Mouse (Mus musculus) kidney, postnatal 10 days (tissue): ENCODE data around the gene Atxn1.

Experiments used
- DNase-seq: peaks from one replicate; pipeline ENCODE4 v3.0.0; 2021; ENCODE audit warnings: mixed read lengths

Atxn1 gene

GRCm38 (mm10) chr13:45891073-45891472 lies 73.7 kb downstream of the Atxn1 start:
- DNase-seq = no peak

GRCm38 (mm10) chr13:45888953-45889749 lies 75.7 kb downstream of the Atxn1 start:
- no peak for DNase-seq

DNA sequence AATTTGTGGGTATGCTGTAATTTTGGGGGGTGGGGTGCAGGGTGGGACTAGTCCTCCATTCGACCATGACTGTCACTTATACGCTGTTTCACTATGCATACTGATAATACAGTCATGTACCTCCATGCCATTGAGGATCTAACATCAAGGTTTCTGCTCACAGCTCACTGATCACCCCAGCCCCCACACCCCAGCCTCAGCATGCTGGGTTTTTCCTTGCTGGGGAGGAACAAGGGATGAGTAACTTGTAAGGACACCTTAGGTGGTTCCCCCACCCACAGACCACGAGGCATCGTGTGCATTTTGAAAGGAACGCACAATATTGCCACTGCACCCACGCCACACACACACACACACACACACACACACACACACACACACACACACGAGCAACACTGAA lies 79.9 kb downstream of the Atxn1 start:
- DNase-seq = no peak

GRCm38 (mm10) chr13:45883791-45884238 lies 81.0 kb downstream of the Atxn1 start:
- no peak for DNase-seq

DNA sequence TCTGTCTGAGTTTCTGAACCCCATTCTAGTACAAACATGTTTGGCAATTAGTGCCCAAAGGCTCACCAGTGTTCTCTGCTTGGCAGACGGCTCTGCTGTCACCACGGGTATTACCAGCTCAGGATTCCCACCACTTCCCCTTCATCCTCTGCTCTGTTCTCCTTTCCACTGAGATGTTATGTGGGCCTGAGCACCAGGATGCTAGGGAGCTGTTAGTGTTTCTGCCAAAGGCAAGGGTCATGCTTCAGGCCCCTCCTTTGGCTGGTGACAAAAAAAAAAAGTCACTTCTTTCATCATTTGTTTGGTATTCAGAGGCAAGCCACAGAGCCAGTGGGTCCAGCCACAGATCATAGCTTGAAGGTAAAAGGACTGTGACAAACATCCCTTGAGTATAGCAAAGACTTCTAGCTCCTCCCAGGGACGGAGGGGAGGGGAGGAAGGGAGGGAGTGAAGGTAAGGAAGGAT lies 81.8 kb downstream of the Atxn1 start:
- no peak for DNase-seq

- DNase-seq = no peak
These were observed 84.3 kb downstream of the Atxn1 start for GRCm38 (mm10) chr13:45880543-45880845.

GRCm38 (mm10) chr13:45879746-45880542 lies 84.9 kb downstream of the Atxn1 start:
- DNase-seq = peak; percentile 71

GRCm38 (mm10) chr13:45876939-45877338 lies 87.9 kb downstream of the Atxn1 start:
- no peak for DNase-seq

GRCm38 (mm10) chr13:45876368-45876760 lies 88.4 kb downstream of the Atxn1 start:
- no peak for DNase-seq

- DNase-seq = no peak
These were observed 89.0 kb downstream of the Atxn1 start for GRCm38 (mm10) chr13:45875686-45876367.

DNA sequence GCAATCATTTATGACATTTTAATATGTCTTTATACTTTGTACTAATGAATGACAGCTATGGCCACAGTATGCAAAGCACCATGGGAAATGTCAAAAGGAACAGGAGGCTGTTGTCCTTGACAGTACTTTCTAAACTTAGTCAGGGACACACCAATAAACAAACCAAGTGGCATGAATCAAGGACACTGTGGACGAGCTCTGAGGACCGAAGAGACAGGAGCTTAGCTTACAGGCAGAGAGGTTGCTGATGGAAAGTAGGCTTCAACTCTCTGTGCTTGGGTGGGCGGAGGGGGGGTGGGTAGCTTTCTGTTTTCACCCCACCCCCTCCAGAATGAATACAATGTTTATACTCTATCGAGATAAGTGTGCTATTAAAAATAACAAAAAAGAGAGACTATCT lies 90.6 kb downstream of the Atxn1 start:
- no peak for DNase-seq

DNA sequence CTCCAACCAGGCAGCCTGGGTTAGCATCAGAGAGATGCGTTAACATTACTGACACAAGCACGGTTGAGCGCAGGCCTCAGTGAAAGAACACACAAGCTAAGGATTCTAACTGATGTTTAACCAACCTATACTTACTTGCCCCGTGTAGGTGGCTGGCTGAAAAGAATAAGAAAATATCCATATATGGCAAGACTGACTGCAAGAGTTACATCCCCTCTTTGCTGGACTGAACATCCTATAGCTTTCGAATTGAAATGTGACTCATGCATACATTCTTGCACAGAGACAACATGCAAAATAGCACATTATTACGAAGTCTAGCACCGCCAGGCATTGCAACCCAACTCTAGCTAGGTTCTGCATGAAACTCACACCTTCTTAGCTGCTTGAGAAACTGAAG lies 91.8 kb downstream of the Atxn1 start:
- DNase-seq = no peak

DNA sequence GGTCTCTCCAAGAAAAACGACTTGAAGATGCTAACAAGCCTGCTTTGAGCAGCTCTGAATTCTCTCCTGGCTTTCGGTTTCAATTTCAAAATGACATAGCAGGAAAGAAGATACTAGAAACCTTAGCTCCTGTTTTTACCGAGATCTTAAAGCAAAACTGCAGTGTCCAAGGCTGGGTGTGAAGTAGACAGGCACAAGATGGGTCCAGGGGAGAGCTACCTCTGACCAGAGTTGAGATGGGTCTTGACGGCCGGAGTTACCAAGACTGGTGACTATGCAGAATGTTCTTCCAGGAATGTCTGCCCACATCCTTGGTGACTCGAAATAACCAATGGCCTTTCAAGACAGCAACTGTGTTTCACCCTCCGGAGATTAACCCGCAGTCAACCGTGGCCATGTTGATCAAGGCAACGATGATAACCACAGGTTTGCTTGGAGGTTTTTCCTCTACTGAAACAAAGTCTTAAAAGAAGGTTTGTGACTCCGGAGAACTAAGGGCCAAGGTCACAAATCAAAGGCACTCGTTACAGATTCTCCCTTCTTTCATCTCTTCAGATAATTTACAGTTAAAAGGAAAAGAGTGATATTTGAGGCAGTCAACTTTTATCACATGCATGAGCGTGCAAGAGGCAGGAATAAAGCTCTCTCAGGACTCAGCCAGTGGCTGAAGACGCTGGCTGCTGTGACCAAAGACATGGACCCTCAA lies 92.6 kb downstream of the Atxn1 start:
- DNase-seq = no peak

GRCm38 (mm10) chr13:45871554-45871953 lies 93.3 kb downstream of the Atxn1 start:
- DNase-seq = peak; percentile 29

DNA sequence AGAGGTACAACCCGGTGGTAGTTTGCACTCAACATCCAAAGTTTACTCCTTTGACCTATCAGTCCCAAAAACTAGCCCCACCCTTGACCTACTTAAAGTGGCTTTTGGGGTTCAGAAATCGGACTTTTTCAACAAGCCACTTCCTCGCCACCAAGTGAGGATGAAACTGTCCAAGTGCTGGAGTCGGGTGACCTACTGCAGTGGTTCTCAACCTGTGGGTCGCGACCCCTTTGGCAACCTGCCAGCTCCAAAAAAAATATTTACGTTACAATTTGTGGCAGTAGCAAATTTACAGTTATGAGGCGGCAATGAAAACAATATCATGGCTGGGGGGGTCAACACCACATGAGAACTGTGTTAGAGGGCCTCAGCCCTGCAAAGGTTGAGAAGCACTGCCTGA lies 95.9 kb downstream of the Atxn1 start:
- DNase-seq = peak; percentile 38

DNA sequence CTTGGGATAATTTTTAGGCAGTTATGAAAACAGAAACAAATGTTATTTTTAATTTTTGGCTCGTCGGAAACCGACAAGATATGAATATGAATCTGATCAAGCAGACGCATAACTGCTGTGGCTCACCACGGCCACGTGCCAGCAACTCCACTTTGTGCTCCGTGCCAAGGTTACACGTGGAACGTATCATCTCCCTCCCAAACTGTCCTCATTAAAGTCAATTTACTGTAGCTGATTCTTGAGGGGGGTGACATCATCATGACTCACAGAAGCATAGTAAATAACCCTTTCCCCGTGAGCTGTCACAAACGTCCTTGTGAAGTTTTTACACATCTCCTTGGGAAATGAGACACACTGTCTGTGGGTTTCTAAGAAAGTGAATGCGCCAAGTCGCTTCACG lies 97.5 kb downstream of the Atxn1 start:
- peak; percentile 70 for DNase-seq

DNA sequence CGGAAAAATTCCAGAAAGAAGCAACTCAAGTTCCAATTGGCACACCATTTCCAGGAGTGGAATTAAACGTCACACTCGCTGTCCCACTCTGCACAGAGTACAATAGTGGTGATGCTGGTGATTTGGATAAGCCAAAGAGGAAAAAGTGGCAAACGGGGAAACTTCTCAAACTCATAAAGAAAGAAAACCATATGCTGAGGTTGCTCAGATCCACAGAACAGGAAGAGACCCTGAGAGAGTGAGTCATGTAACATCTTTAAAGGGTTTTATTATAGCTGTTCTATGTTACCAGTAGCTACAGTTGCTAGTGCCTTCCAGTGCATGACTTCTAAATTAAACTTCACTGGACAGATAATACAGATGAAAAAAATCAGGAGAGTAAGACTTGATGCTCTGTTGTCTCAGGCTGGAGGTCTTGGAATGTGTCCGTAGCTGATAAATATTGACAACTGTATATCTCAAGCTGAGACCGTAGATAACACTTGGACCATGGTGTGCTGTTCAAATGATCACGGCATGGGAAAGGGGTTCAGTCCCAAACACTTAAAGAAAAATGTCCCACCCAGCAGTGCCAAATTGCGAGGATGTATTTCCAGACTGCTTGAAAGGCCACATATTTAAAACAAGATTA lies 98.1 kb downstream of the Atxn1 start:
- no peak for DNase-seq

DNA sequence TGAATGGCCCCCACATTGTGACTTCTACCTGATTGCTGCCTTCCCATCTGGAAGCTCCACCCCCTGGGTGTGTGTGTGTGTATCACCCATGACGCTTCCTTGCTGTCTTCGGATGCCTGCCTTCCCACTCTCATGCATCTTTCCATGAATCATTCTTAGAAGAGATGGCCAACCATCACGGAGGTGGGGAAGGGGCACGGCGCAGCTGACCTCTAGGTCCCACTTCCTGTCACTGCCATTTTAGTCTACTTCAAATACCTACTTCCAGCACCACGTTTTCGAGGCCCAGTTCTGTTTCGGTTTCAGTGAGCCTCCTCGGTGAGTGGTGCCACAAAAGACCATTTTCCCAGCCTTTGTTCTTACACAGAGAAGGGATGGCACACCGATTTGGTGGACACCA lies 99.2 kb downstream of the Atxn1 start:
- no peak for DNase-seq

GRCm38 (mm10) chr13:45863779-45864178 lies 101.0 kb downstream of the Atxn1 start:
- DNase-seq = no peak

DNA sequence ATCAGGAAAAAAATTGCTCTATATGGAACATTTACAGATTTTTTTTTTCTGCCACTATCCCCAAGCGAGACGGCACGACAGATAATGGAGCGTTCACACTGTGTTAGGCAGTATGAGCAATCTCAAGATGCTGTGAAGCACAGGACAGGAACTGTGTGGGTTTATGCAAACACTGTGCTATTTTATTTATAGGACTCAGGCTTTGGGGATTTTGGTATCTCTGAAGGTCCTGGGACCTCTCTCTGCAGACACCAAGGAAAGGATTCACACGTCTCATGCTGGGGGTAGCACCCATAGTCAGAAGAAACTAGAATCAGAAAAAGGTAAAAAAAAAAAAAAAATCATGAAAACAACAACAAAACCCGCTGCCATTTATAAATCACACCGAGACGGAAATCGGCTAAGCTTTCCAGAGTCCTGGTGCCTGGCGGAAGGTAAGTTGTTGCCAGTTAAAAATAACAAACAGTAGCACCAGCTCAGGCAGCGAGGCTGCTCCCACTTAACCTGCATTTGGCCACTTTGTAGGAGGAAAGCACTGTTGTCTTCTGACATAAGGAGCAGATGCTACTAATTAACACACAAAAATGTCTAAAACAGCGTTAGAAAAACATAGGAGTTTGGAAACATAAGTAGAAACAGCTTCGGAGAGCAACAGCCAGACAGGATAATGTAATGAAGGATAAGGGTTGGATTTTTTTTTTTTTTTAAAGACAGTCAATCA lies 102.8 kb downstream of the Atxn1 start:
- no peak for DNase-seq

DNA sequence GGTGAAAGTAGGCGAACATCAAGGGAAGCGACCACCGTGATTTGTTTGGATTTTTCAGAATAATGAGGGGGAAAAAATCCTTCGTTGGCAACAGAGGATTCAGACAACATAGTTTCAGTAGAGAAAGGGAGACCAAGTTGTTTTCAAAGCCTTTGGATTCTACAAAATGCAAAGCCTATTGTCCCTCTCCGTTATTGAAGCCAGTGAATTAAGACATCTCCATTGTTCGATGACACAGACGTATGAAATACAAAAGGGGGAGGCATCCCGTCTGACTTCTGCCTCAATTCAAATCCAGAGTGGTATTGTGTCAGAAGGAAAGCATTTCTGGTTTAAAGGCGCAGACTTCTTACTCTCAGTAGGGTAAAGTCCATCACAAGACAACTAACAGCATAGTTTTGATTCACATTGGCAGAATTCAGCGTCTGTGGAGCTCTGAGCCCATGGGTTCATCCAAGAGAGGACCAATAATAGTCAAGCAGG lies 103.7 kb downstream of the Atxn1 start:
- DNase-seq = no peak
